Mouse (Mus musculus) C2C12 (cell line): ENCODE results near the gene Epyc. TPM values are rescaled to one million over a fixed set of nuclear protein-coding genes. Genes with fewer than 3 reads are reported as not detected.

Experiments used
- H3K27me3 ChIP-seq: one replicate; pipeline ENCODE4 v1.6.1; 2011; ENCODE audit not compliant: control insufficient read depth, insufficient read depth, insufficient read length
- H3K36me3 ChIP-seq: one replicate; pipeline ENCODE4 v1.6.1; 2011; ENCODE audit not compliant: control insufficient read depth, insufficient read depth
- H3K4me3 ChIP-seq: one replicate; pipeline ENCODE4 v1.5.1; 2011; ENCODE audit warnings: mild to moderate bottlenecking, control low read depth; ENCODE audit not compliant: poor library complexity, insufficient read depth, severe bottlenecking
- H3K79me2 ChIP-seq: one replicate; pipeline ENCODE4 v1.6.1; 2011; ENCODE audit not compliant: control insufficient read depth, insufficient read depth
- H3K79me3 ChIP-seq: one replicate; pipeline ENCODE4 v1.6.1; 2011; ENCODE audit warnings: low read depth, control low read depth
- H3ac ChIP-seq: one replicate; pipeline ENCODE3; 2011; ENCODE audit warnings: low read depth; ENCODE audit not compliant: control insufficient read depth, insufficient read length
- CEBPB ChIP-seq: IDR thresholded peaks from one replicate; pipeline ENCODE4 v1.6.1; 2011; ENCODE audit warnings: low read depth, mild to moderate bottlenecking, control low read depth, moderate library complexity
- CTCF ChIP-seq: IDR thresholded peaks from one replicate; pipeline ENCODE4 v1.5.1; 2011; ENCODE audit not compliant: control insufficient read depth, insufficient read depth, insufficient read length
- FOSL1 ChIP-seq: IDR thresholded peaks from one replicate; pipeline ENCODE4 v1.8.0; 2011; ENCODE audit warnings: mild to moderate bottlenecking, low read length; ENCODE audit not compliant: poor library complexity, insufficient read depth, severe bottlenecking
- MAX ChIP-seq: IDR thresholded peaks from one replicate; pipeline ENCODE4 v1.6.1; 2011; ENCODE audit warnings: mild to moderate bottlenecking, control low read depth
- MYOD1 ChIP-seq: IDR thresholded peaks from one replicate; pipeline ENCODE4 v1.6.1; 2011; ENCODE audit warnings: low read depth; ENCODE audit not compliant: control insufficient read depth, insufficient read length
- MYOG ChIP-seq: IDR thresholded peaks from one replicate; pipeline ENCODE4 v1.6.1; 2011; ENCODE audit not compliant: control insufficient read depth, insufficient read length; ENCODE audit errors: extremely low read depth
- USF1 ChIP-seq: IDR thresholded peaks from one replicate; pipeline ENCODE4 v1.6.1; 2011; ENCODE audit warnings: low read depth, mild to moderate bottlenecking, control low read depth, moderate library complexity
- polyA plus RNA-seq: library from polyadenylated mRNA; unstranded; fragments of >200 nt; fragmentation: generic; extraction: Trizol; gene quantifications from one replicate; pipeline ENCODE4 v1.2.1, GENCODE M21; 2012; ENCODE audit warnings: missing spikeins

Epyc gene
- polyA plus RNA-seq, 1 experiment = not detected

DNA sequence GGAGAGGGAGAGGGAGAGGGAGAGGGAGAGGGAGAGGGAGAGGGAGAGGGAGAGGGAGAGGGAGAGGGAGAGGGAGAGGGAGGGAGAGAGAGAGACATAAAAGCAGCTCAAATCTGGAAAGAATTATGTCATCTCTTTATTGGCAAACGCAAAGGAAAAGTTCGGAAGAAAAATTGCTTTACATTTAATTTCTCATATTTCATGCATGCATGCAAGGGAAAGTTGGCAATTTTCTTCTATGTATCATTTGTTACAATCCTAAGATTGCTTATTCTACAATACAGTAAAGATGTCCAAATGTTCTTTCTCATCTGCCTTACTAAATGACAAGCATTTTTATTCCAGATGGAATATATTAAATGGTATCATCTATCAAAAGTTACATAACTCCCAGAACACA lies 19.5 kb upstream of the Epyc start:
- Histone ChIP-seq H3ac (no peak overlapping the region), H3K79me3 (no peaks in the 10 kb centered on the region), H3K27me3 (no peaks in the 10 kb centered on the region), H3K79me2 (no peaks in the 10 kb centered on the region), H3K36me3 (no peaks in the 10 kb centered on the region), H3K4me3 (no peak overlapping the region)
- TF ChIP-seq FOSL1 (no peak), USF1 (no peak), CTCF (no peak), CEBPB (no peak), MYOD1 (no peak), MYOG (no peak), MAX (no peak)

DNA sequence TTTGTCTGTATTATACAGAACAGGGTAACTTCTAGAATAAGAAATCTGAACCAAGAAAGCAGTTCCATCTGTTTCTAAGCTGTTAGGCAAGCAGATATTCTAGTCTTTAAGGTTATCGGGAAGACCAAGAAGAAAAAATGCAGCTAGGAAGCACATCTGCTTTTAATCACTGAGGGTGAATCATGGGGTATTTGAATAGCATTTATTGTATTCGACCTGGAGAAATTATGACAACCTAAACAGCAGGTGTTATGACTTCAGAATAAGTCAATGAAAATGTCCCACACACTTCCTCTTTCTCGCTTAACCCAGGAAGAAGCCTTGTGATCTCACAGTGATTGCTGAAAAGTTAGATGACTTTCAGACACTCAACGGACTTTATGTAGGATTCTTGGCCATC lies 18.8 kb upstream of the Epyc start:
- no peaks in the 10 kb centered on the region for H3K27me3 ChIP-seq
- no peaks in the 10 kb centered on the region for H3K79me3 ChIP-seq
- no peak overlapping the region for H3K4me3 ChIP-seq
- no peaks in the 10 kb centered on the region for H3K79me2 ChIP-seq
- no peak overlapping the region for H3ac ChIP-seq
- H3K36me3 ChIP-seq = no peaks in the 10 kb centered on the region
- no peak for TF ChIP-seq MYOG
- TF ChIP-seq USF1 = no peak
- TF ChIP-seq CTCF = no peak
- no peak for TF ChIP-seq FOSL1
- peak; percentile 73 for TF ChIP-seq MYOD1

DNA sequence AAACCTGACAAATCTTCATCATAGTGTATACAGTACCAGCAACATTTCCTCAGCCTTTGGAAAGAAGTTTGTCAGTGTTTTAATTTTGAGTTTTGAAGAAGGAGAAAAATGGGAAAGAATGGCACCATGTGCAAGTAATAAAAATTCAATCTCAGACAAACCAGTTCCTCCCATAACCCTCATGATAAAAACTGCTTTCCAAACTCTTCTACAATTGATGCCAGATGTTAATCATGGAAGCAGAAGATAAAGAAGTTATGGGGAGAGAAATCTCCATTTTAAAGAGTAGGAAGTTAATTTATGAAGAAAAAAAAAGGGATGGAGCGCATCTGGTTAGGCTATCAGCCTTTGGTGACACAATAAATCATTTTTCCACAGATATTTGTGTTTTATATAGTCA lies 17.3 kb upstream of the Epyc start:
- no peaks in the 10 kb centered on the region for H3K27me3 ChIP-seq
- TF ChIP-seq MAX = no peak
- TF ChIP-seq CEBPB = no peak
- TF ChIP-seq CTCF = no peak
- no peak for TF ChIP-seq MYOD1
- TF ChIP-seq MYOG = no peak
- TF ChIP-seq FOSL1 = no peak
- TF ChIP-seq USF1 = no peak
- H3K36me3 ChIP-seq = no peaks in the 10 kb centered on the region
- H3K79me2 ChIP-seq = no peaks in the 10 kb centered on the region
- H3ac ChIP-seq = no peak overlapping the region
- H3K4me3 ChIP-seq = no peak overlapping the region
- H3K79me3 ChIP-seq = no peaks in the 10 kb centered on the region

DNA sequence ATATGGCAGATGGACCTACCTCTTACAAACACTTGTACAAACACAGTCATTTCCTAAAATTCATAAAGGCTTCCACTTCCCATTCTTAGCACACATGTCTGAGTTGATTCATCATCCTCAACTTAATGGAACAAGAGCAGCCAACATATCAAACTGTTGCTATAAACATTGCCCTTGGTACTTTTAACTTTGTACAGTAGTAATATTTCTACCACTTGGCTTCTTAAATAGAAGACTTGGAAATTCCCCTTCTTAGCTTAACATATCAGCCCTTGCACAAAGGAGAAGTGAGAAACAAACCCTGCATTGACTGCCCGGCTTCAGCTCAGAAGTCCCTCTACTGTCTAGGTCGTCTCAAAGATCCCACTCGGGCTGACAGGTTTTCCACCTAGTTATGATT lies 12.8 kb upstream of the Epyc start:
- H3ac ChIP-seq = no peak overlapping the region
- no peaks in the 10 kb centered on the region for H3K36me3 ChIP-seq
- H3K27me3 ChIP-seq = no peaks in the 10 kb centered on the region
- H3K4me3 ChIP-seq = no peak overlapping the region
- no peak for TF ChIP-seq MYOG
- no peak for TF ChIP-seq CTCF
- TF ChIP-seq MAX = no peak
- TF ChIP-seq MYOD1 = no peak
- no peaks in the 10 kb centered on the region for H3K79me3 ChIP-seq
- H3K79me2 ChIP-seq = no peaks in the 10 kb centered on the region

DNA sequence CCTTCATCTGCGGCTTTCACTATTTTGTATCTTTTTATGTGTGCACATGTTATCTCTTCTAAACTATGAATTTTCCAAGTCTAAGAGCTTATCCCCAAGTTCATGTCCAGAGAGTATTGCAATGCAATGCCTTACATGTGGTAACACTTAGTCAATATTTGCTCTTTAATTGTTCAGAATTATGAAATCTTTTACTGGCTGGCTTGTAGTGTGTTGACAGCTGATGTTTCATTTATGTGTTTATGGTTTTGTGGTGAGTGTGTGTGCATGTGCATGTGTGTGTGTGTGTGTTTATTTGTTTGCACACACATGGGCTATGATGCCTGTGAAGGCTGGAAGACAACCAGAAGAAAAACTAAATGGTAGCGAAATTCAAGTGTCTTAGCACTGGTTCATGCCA lies 1.9 kb upstream of the Epyc start:
- H3ac ChIP-seq = no peak overlapping the region
- no peak overlapping the region for H3K4me3 ChIP-seq

DNA sequence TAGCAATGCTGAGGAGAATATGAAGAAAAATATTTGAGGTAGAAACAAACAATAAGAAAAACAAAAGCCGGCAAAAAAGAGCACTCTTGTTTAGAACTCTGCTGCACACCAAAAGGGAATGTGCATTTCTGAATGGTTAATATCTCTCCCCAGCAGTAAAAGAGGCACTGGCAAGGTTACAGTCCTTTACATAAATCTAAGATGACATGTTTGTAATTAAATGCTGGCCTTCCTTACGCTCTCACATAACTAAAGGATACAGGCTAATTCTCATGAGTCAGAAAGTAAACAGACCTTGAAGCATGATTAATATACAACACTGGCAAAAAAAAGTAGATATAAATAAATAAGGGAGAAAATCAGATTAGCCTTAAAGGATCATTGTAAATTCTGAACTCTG lies 6.5 kb downstream of the Epyc start:
- H3K79me3 ChIP-seq = no peaks in the 10 kb centered on the region
- TF ChIP-seq FOSL1 = no peak
- TF ChIP-seq MAX = no peak
- TF ChIP-seq CTCF = no peak
- no peak for TF ChIP-seq MYOD1
- TF ChIP-seq USF1 = no peak
- TF ChIP-seq MYOG = no peak
- no peak for TF ChIP-seq CEBPB
- no peaks in the 10 kb centered on the region for H3K27me3 ChIP-seq
- no peak overlapping the region for H3K4me3 ChIP-seq
- H3K79me2 ChIP-seq = no peaks in the 10 kb centered on the region
- H3K36me3 ChIP-seq = no peaks in the 10 kb centered on the region
- no peak overlapping the region for H3ac ChIP-seq

More for the DNA sequence above, 1.9 kb upstream of the Epyc start:
- TF ChIP-seq FOSL1 = no peak
- TF ChIP-seq MAX = no peak
- TF ChIP-seq CTCF = no peak
- TF ChIP-seq CEBPB = no peak
- TF ChIP-seq MYOD1 = no peak
- no peak for TF ChIP-seq MYOG
- no peak for TF ChIP-seq USF1
- H3K79me3 ChIP-seq = no peaks in the 10 kb centered on the region
- no peaks in the 10 kb centered on the region for H3K27me3 ChIP-seq
- no peaks in the 10 kb centered on the region for H3K36me3 ChIP-seq
- H3K79me2 ChIP-seq = no peaks in the 10 kb centered on the region
